ENCODE assay signal across 26 mouse cellular contexts in the genomic region with DNA sequence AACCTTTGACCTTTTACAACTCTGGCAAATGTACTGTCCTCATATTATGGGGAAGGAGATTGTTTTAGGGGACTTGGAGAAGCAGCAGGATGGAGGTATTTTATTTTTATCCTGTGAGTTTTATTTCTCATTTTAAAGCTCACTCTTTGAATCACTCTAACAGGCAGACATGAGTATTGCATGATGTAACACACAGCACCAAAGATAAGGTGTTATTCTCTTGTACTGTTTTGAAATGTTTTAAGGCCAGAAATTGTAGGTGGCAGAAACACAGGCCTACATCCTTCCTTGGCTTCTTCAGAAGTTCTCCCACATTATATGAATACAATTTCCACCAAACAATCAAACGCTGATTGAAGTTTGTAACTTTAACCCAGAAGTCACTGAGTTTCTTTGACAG.
DNase-seq lines count a peak whose midpoint lies in the region; ATAC-seq and TF ChIP-seq lines count a peak whose summit lies in the region.
"Had no signal": no experiment of that assay in that cellular context is flagged by ENCODE, and none has a peak within 500 bp of the region (broad histone marks: within the 10 kb centered on the region; RNA-seq: fewer than 3 reads in every experiment).

No protein-coding gene starts in this region.

- ATAC-seq in forebrain, embryonic 11.5 days (replicated peaks; ENCODE audit: low FRiP score), result no peak
- no peak for ATAC-seq in forebrain, embryonic 14.5 days
- ATAC-seq in hindbrain, embryonic 12.5 days (ENCODE audit: low FRiP score), result no peak
- ATAC-seq in neural tube, embryonic 11.5 days (ENCODE audit: insufficient read depth, low FRiP score, low TSS enrichment), result no peak
- no peak for ATAC-seq in neural tube, embryonic 15.5 days (ENCODE audit: low FRiP score)
- ATAC-seq: intestine, postnatal 0 days; Patski had no signal

- no peak for DNase-seq in forebrain, embryonic 11.5 days (ENCODE audit: low spot score)
- DNase-seq in forebrain, embryonic 14.5 days (ENCODE audit: low spot score), result no peak
- DNase-seq in hindbrain, embryonic 10.5 days (ENCODE audit: low spot score), result no peak
- no peak for DNase-seq in layer of hippocampus, adult 2 months (ENCODE audit: low spot score in 2 of 2)
- no peak for DNase-seq in layer of hippocampus, postnatal 14 days (ENCODE audit: low spot score in 2 of 2)
- DNase-seq in neural tube, embryonic 11.5 days (ENCODE audit: low spot score), result no peak
- DNase-seq: adrenal gland, postnatal 10 days; B cell, adult 2 months; cerebellum, adult 11-12 months; cerebellum, adult 8-10 months; cerebellum, postnatal 10 days; cerebellum, postnatal 36 days; gastrocnemius, adult 2 months; gastrocnemius, postnatal 14 days; heart, adult 11 months; kidney, adult 2 months had no signal

- peaks cover 6% of the 10 kb centered on the region; the same call in 1 of the 2 replicates for H3K27me3 ChIP-seq in forebrain, embryonic 11.5 days (ENCODE audit: control insufficient read depth, insufficient read depth, low read length)
- H3K27me3 ChIP-seq in forebrain, embryonic 14.5 days (replicated peaks; ENCODE audit: control insufficient read depth, insufficient read depth, low read length), result no peaks in the 10 kb centered on the region
- no peaks in the 10 kb centered on the region for H3K27me3 ChIP-seq in hindbrain, embryonic 10.5 days (ENCODE audit: insufficient read depth, poor library complexity, severe bottlenecking)
- H3K27me3 ChIP-seq in hindbrain, embryonic 12.5 days, result no peaks in the 10 kb centered on the region
- no peaks in the 10 kb centered on the region for H3K27me3 ChIP-seq in neural tube, embryonic 11.5 days (ENCODE audit: control insufficient read depth, insufficient read depth, low read length)
- no peaks in the 10 kb centered on the region for H3K27me3 ChIP-seq in neural tube, embryonic 15.5 days (replicated peaks)
- H3K27me3 ChIP-seq: CH12.LX; embryonic facial prominence, embryonic 13.5 days had no signal

- no peak overlapping the region for H3K4me2 ChIP-seq in forebrain, embryonic 11.5 days (ENCODE audit: low read depth, low read length, severe bottlenecking)
- H3K4me2 ChIP-seq in forebrain, embryonic 14.5 days (ENCODE audit: low read length), result no peak overlapping the region
- no peak overlapping the region for H3K4me2 ChIP-seq in hindbrain, embryonic 12.5 days (replicated peaks)
- H3K4me2 ChIP-seq in neural tube, embryonic 11.5 days (ENCODE audit: low read depth), result no peak overlapping the region
- H3K4me2 ChIP-seq in neural tube, embryonic 15.5 days, result no peak overlapping the region
- H3K4me2 ChIP-seq: embryonic facial prominence, embryonic 13.5 days; heart, embryonic 11.5 days had no signal

- no peaks in the 10 kb centered on the region for H3K36me3 ChIP-seq in forebrain, embryonic 11.5 days (ENCODE audit: control insufficient read depth, insufficient read depth, low read length)
- no peaks in the 10 kb centered on the region for H3K36me3 ChIP-seq in forebrain, embryonic 14.5 days (ENCODE audit: control insufficient read depth, insufficient read depth, low read length)
- no peaks in the 10 kb centered on the region for H3K36me3 ChIP-seq in hindbrain, embryonic 10.5 days
- no peaks in the 10 kb centered on the region for H3K36me3 ChIP-seq in hindbrain, embryonic 12.5 days
- no peaks in the 10 kb centered on the region for H3K36me3 ChIP-seq in neural tube, embryonic 11.5 days (ENCODE audit: control insufficient read depth, insufficient read depth, low read length)
- H3K36me3 ChIP-seq in neural tube, embryonic 15.5 days, result no peaks in the 10 kb centered on the region
- H3K36me3 ChIP-seq: embryonic facial prominence, embryonic 10.5 days; embryonic facial prominence, embryonic 13.5 days; G1E had no signal

- no peak overlapping the region for H3K9ac ChIP-seq in forebrain, embryonic 11.5 days (ENCODE audit: low read length)
- no peak overlapping the region for H3K9ac ChIP-seq in forebrain, embryonic 14.5 days (ENCODE audit: low read length)
- H3K9ac ChIP-seq in hindbrain, embryonic 12.5 days, result no peak overlapping the region
- no peak overlapping the region for H3K9ac ChIP-seq in neural tube, embryonic 11.5 days (ENCODE audit: low read length)
- no peak overlapping the region for H3K9ac ChIP-seq in neural tube, embryonic 15.5 days (replicated peaks)
- H3K9ac ChIP-seq: embryonic facial prominence, embryonic 13.5 days had no signal

- no peak for TF ChIP-seq CTCF in layer of hippocampus, adult 2 months (conservative IDR thresholded peaks at IDR 0.05)

- 83% methylated on average over 1 of the region's 1 CpGs for WGBS in forebrain, embryonic 11.5 days
- 88% methylated on average over 1 of the region's 1 CpGs for WGBS in forebrain, embryonic 14.5 days
- 81% methylated on average over 1 of the region's 1 CpGs for WGBS in hindbrain, embryonic 10.5 days
- WGBS in hindbrain, embryonic 12.5 days, result 79% methylated on average over 1 of the region's 1 CpGs
- 88% methylated on average over 1 of the region's 1 CpGs for WGBS in neural tube, embryonic 11.5 days
- WGBS in neural tube, embryonic 15.5 days, result 87% methylated on average over 1 of the region's 1 CpGs

- H3K27ac ChIP-seq in forebrain, embryonic 11.5 days (ENCODE audit: low read depth, low read length), result peak overlapping the region; percentile 53; the same call in 1 of the 2 replicates
- no peak overlapping the region for H3K27ac ChIP-seq in forebrain, embryonic 14.5 days (ENCODE audit: low read depth, low read length)
- H3K27ac ChIP-seq in hindbrain, embryonic 10.5 days, result peak overlapping the region; percentile 82; the same call in 1 of the 2 replicates
- no peak overlapping the region for H3K27ac ChIP-seq in hindbrain, embryonic 12.5 days
- H3K27ac ChIP-seq in layer of hippocampus, adult 2 months, result 0 out of 2 replicates have a peak overlapping the region, but pooled peaks have one; percentile 23
- peak overlapping the region; percentile 46 for H3K27ac ChIP-seq in neural tube, embryonic 11.5 days (ENCODE audit: low read depth, low read length)
- H3K27ac ChIP-seq in neural tube, embryonic 15.5 days (replicated peaks), result no peak overlapping the region
- H3K27ac ChIP-seq: embryonic facial prominence, embryonic 13.5 days; gastrocnemius, adult 2 months had no signal

- no peaks in the 10 kb centered on the region for H3K9me3 ChIP-seq in forebrain, embryonic 11.5 days (ENCODE audit: control insufficient read depth, low read length)
- H3K9me3 ChIP-seq in forebrain, embryonic 14.5 days (replicated peaks; ENCODE audit: control insufficient read depth, low read length), result no peaks in the 10 kb centered on the region
- no peaks in the 10 kb centered on the region for H3K9me3 ChIP-seq in hindbrain, embryonic 10.5 days
- H3K9me3 ChIP-seq in hindbrain, embryonic 12.5 days (replicated peaks), result no peaks in the 10 kb centered on the region
- no peaks in the 10 kb centered on the region for H3K9me3 ChIP-seq in neural tube, embryonic 11.5 days (ENCODE audit: control insufficient read depth, low read length)
- H3K9me3 ChIP-seq in neural tube, embryonic 15.5 days (replicated peaks), result no peaks in the 10 kb centered on the region
- H3K9me3 ChIP-seq: embryonic facial prominence, embryonic 10.5 days; embryonic facial prominence, embryonic 13.5 days; G1E had no signal

- H3K4me3 ChIP-seq in forebrain, embryonic 11.5 days (ENCODE audit: low read depth, low read length), result no peak overlapping the region
- no peak overlapping the region for H3K4me3 ChIP-seq in forebrain, embryonic 14.5 days (ENCODE audit: low read depth, low read length)
- H3K4me3 ChIP-seq in hindbrain, embryonic 10.5 days, result no peak overlapping the region
- no peak overlapping the region for H3K4me3 ChIP-seq in hindbrain, embryonic 12.5 days
- no peak overlapping the region for H3K4me3 ChIP-seq in layer of hippocampus, adult 2 months
- H3K4me3 ChIP-seq in neural tube, embryonic 11.5 days (ENCODE audit: low read depth, low read length), result no peak overlapping the region
- H3K4me3 ChIP-seq in neural tube, embryonic 15.5 days (replicated peaks), result no peak overlapping the region
- H3K4me3 ChIP-seq: embryonic facial prominence, embryonic 10.5 days; embryonic facial prominence, embryonic 13.5 days; erythroblast, embryonic 14.5 days; gastrocnemius, adult 2 months had no signal

- peaks cover 5% of the 10 kb centered on the region; the same call in 1 of the 2 replicates for H3K4me1 ChIP-seq in forebrain, embryonic 11.5 days (replicated peaks; ENCODE audit: control insufficient read depth, insufficient read depth, low read length)
- H3K4me1 ChIP-seq in forebrain, embryonic 14.5 days (ENCODE audit: control insufficient read depth, insufficient read depth, low read length), result peaks cover 5% of the 10 kb centered on the region; the same call in 1 of the 2 replicates
- H3K4me1 ChIP-seq in hindbrain, embryonic 10.5 days (replicated peaks), result peaks cover 69% of the 10 kb centered on the region
- peaks cover 13% of the 10 kb centered on the region for H3K4me1 ChIP-seq in hindbrain, embryonic 12.5 days
- H3K4me1 ChIP-seq in neural tube, embryonic 11.5 days (ENCODE audit: control insufficient read depth, insufficient read depth, low read length), result 0 out of 2 replicates have a peak, but pooled peaks cover 7% of the 10 kb centered on the region
- H3K4me1 ChIP-seq in neural tube, embryonic 15.5 days, result 0 out of 2 replicates have a peak, but pooled peaks cover 5% of the 10 kb centered on the region

Comparison
In these comparisons a context has a peak if more than half of its experiments do, and no peak if none do; other contexts are left out.
1. H3K27ac ChIP-seq: peak in forebrain, embryonic 11.5 days (single experiment), hindbrain, embryonic 10.5 days (single experiment), layer of hippocampus, adult 2 months (single experiment) and neural tube, embryonic 11.5 days (single experiment); none in forebrain, embryonic 14.5 days (single experiment), hindbrain, embryonic 12.5 days (single experiment) and neural tube, embryonic 15.5 days (single experiment).